Mouse (Mus musculus): Measurements from ENCODE around the gene Chmp5. TPM values are rescaled to one million over a fixed set of nuclear protein-coding genes. Genes with fewer than 3 reads are reported as not detected.
"Not testable (repeated sequence)": the region's sequence is repeated elsewhere in the genome, so short reads cannot be mapped to it uniquely, and the experiment has no call there.

Chmp5 gene
- total RNA-seq (2021), result 10 to 100 TPM; 69.7 to 70.1 TPM

GRCm38 (mm10) chr4:40948160-40948708, at the start of gene Chmp5, which contains the start of gene Bag1:
Chmp5 (plus strand) TSS chr4:40948407.
Bag1 (minus strand) TSS chr4:40948294.
- intact Hi-C loops (cut with DNase I), result no loop called here
- peak; percentile 99 for DNase-seq

- intact Hi-C loops (cut with DNase I), result no loop called here
- no peak for DNase-seq
Measured at GRCm38 (mm10) chr4:40898476-40899044, 49.6 kb upstream of the Chmp5 start.

GRCm38 (mm10) chr4:40899264-40899663, 48.9 kb upstream of the Chmp5 start:
- intact Hi-C loops (cut with DNase I), result no loop called here
- no peak for DNase-seq

GRCm38 (mm10) chr4:40900071-40900470, 48.1 kb upstream of the Chmp5 start:
- intact Hi-C loops (cut with DNase I), result no loop called here
- no peak for DNase-seq

- intact Hi-C loops (cut with DNase I), result no loop called here
- DNase-seq, result no peak
Measured at GRCm38 (mm10) chr4:40900612-40901011, 47.6 kb upstream of the Chmp5 start.

GRCm38 (mm10) chr4:40906298-40906697, 41.9 kb upstream of the Chmp5 start:
- no peak for DNase-seq
- intact Hi-C loops (cut with DNase I), result no loop called here

- peak; percentile 59 for DNase-seq
- intact Hi-C loops (cut with DNase I), result no loop called here
Measured at GRCm38 (mm10) chr4:40908261-40908969, 39.8 kb upstream of the Chmp5 start.

GRCm38 (mm10) chr4:40914287-40914867, 33.8 kb upstream of the Chmp5 start:
- intact Hi-C loops (cut with DNase I), result no loop called here
- no peak for DNase-seq

GRCm38 (mm10) chr4:40915947-40916346, 32.3 kb upstream of the Chmp5 start:
- DNase-seq, result peak; percentile 24
- intact Hi-C loops (cut with DNase I), result no loop called here

- intact Hi-C loops (cut with DNase I), result no loop called here
- no peak for DNase-seq
Measured at GRCm38 (mm10) chr4:40916592-40917155, 31.5 kb upstream of the Chmp5 start.

GRCm38 (mm10) chr4:40919785-40920184, 28.4 kb upstream of the Chmp5 start, which contains the start of gene Spink4:
Spink4 (plus strand) TSS chr4:40920052.
- intact Hi-C loops (cut with DNase I), result no loop called here
- peak; percentile 29 for DNase-seq

- no peak for DNase-seq
- intact Hi-C loops (cut with DNase I), result no loop called here
Measured at GRCm38 (mm10) chr4:40920576-40920975, 27.6 kb upstream of the Chmp5 start.

GRCm38 (mm10) chr4:40921288-40921687, 26.9 kb upstream of the Chmp5 start:
- no peak for DNase-seq
- intact Hi-C loops (cut with DNase I), result no loop called here

- no peak for DNase-seq
Measured at GRCm38 (mm10) chr4:40923087-40923651, 25.0 kb upstream of the Chmp5 start.

GRCm38 (mm10) chr4:40925568-40925967, 22.6 kb upstream of the Chmp5 start:
- intact Hi-C loops (cut with DNase I), result no loop called here
- no peak for DNase-seq

More at GRCm38 (mm10) chr4:40923087-40923651, 25.0 kb upstream of the Chmp5 start:
- intact Hi-C loops (cut with DNase I), result no loop called here

- DNase-seq, result no peak
Measured at GRCm38 (mm10) chr4:40929046-40929445, 19.2 kb upstream of the Chmp5 start.

GRCm38 (mm10) chr4:40933694-40934093, 14.5 kb upstream of the Chmp5 start:
- intact Hi-C loops (cut with DNase I), result no loop called here
- DNase-seq, result no peak

More at GRCm38 (mm10) chr4:40929046-40929445, 19.2 kb upstream of the Chmp5 start:
- intact Hi-C loops (cut with DNase I), result no loop called here

- intact Hi-C loops (cut with DNase I); DNase-seq: not testable (repeated sequence)
Measured at GRCm38 (mm10) chr4:40934369-40934768, 13.8 kb upstream of the Chmp5 start.

GRCm38 (mm10) chr4:40936175-40936839, 11.9 kb upstream of the Chmp5 start:
- intact Hi-C loops (cut with DNase I), result no loop called here
- peak; percentile 82 for DNase-seq

GRCm38 (mm10) chr4:40938793-40939192, 9.4 kb upstream of the Chmp5 start:
- DNase-seq, result no peak
- intact Hi-C loops (cut with DNase I), result no loop called here

Measured in left cerebral cortex, postnatal 4 days (tissue).